Mouse (Mus musculus) liver, embryonic 14 days (tissue): ENCODE measurements around the gene Rp9. TPM values are rescaled to one million over a fixed set of nuclear protein-coding genes. Genes with fewer than 3 reads are reported as not detected.

Experiments
- polyA plus RNA-seq: library from polyadenylated mRNA; depleted of rRNA; stranded (reverse); fragments of >200 nt; gene quantifications from 2 replicates; pipeline ENCODE4 v1.2.3, GENCODE M21; 2012; rRNA removed

Gene Rp9
- 34.7 and 35.3 TPM in 2 replicates for polyA plus RNA-seq

DNA sequence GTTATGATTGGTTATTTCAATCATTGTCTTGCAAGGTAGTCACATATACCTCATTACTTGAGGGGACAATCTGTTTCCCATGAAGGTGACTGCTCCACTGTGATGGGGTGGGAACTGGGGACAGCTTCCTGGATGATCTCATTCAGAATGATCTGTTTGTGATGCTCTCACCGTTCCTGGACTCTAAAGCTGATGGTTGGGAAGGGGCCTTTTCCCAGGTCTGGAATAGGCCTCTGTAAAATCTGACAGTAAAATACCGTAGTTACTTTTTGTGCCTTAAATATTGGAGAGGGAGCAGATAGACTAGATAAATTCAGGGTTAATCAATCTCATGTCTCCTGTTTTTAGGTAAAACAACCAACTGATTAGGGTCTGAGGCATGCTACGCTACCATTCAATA is at the start of gene Rp9:
Gene Rp9 (minus strand): TSS at position 101 of the 400 bp plus-strand sequence.

DNA sequence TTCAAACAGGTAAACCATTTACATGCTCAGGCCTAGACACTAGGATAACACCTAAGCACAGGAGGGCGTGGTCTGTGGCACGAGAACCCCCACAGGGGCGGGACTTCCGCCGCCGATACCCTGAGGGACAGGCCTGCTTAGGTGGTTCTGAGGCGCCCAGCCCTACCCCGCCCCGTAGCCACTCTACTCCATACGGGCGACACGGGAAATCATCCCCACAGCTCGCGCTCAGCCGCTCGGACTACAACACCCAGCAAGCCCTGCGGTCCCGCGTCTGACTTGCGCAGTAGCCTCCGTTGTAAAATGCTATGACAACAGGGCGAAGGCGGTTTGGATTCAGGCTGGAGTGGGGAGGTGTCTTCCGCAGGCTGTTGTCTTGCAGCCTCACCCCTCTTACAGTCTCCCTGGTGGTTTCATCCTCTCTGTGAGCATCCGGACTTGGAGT is 5.9 kb upstream of the Rp9 start, which contains the start of gene Bbs9:
Gene Bbs9 (plus strand): TSS at position 292 of the 445 bp plus-strand sequence.

DNA sequence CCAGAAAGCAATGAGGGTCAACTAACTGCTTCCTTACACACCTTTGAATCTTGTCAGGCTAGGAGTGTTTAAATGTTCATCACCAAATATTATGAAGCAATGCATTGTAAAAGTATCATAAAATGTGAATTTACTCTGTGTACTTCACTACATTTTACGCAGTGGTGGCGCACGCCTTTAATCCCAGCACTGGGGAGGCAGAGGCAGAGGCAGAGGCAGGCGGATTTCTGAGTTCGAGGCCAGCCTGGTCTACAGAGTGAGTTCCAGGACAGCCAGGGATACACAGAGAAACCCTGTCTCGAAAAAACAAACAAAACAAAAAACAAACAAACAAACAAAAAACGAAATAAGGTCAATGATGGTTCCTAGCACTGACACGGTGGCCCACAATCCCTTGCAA is 15.6 kb downstream of the Rp9 start, which contains the start of gene Gm17545:
Gene Gm17545 (plus strand): TSS at position 301 of the 400 bp plus-strand sequence.

DNA sequence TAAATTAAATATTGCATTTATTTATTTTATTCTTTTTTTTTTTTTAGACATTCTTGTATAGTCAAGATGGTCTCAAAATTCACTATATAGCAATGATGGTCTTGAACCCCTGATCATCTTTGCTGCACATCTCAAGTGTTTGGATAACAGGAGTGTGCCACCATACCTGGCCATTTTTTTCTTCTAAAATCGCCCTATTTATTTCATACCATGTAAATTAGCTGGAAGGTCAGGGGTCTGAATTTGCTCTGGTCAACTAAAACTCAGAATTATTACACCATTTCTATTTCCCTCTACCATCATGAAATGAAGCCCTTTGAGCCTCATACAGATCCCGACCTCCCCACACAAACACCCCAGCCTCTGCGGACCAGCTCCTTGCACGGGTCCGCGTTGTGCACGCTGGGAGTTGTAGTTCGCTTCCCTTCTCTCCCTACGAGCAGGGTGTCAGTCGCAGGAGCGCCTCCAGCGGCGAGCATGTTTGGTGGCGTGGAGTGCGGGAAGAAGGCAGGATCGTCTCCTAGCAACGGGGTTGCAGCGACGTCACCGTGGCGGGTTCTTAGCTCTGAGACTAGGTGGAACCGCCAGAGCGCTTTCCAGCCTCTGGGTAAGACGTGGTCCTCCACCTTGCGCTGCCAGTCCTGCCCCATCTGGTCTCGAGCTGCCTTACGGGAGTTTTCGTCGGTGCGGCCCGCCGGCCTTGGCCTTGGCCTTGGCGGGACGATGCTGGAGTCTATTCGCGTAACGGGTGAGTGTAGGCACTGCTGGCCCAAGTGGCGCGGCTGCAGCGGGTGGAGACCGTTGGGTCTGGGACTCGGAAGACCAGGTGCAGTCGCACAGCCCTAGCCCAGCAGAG is 58.3 kb downstream of the Rp9 start, which contains the start of gene 9530077C05Rik:
Gene 9530077C05Rik (plus strand): TSS at position 512 of the 856 bp plus-strand sequence.

DNA sequence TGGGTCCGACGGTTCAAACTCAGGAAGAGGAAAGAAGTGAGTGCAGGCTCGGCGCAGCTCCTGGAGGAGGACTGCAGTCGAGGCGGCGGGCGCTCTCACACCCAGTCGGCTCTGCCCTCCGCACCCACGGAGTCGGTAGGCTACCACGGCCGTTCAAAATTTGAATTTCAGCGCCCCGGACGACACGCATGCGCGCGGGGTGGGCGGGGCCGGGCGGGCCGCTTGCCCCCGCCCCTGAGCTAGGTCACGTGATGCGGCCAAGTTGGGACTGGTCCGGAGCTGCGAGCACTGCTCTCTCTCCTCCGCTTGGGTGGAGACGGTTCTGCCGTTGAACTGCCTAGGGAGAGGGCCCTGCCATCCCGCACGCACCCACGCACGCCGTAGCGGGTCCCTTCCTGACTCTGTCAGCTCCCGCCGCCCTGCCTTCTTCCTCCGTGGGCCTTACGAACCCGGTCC is 80.5 kb downstream of the Rp9 start, which contains the start of gene Anln:
Gene Anln (minus strand): TSS at position 168 of the 456 bp plus-strand sequence.

Other genes with a start within 250 kb of the Rp9 start
- gene Zfp809, start 244.0 kb downstream of the Rp9 start, polyA plus RNA-seq, result 5.2 and 5.7 TPM in 2 replicates
- gene Zfp599, start 209.8 kb downstream of the Rp9 start, polyA plus RNA-seq, result 0.76 and 0.81 TPM in 2 replicates
- gene Zfp810, start 162.1 kb downstream of the Rp9 start, polyA plus RNA-seq, result 1.9 and 2.4 TPM in 2 replicates
- gene Anln, start 80.6 kb downstream of the Rp9 start, polyA plus RNA-seq, result 20.1 and 23.2 TPM in 2 replicates
- 0.98 and 1.1 TPM in 2 replicates for gene 9530077C05Rik, start 58.2 kb downstream of the Rp9 start, polyA plus RNA-seq
- gene Gm17545, start 15.5 kb downstream of the Rp9 start, polyA plus RNA-seq, result not detected in 2 replicates
- gene Bbs9, start 6.0 kb upstream of the Rp9 start, polyA plus RNA-seq, result 2.5 and 2.7 TPM in 2 replicates